Mouse (Mus musculus): ENCODE data around the gene Mdm2. TPM values are rescaled to one million over a fixed set of nuclear protein-coding genes. Genes with fewer than 3 reads are reported as not detected.

Mdm2 gene
- 100 to 1,000 TPM; 144 to 158 TPM for total RNA-seq (2023)

DNA sequence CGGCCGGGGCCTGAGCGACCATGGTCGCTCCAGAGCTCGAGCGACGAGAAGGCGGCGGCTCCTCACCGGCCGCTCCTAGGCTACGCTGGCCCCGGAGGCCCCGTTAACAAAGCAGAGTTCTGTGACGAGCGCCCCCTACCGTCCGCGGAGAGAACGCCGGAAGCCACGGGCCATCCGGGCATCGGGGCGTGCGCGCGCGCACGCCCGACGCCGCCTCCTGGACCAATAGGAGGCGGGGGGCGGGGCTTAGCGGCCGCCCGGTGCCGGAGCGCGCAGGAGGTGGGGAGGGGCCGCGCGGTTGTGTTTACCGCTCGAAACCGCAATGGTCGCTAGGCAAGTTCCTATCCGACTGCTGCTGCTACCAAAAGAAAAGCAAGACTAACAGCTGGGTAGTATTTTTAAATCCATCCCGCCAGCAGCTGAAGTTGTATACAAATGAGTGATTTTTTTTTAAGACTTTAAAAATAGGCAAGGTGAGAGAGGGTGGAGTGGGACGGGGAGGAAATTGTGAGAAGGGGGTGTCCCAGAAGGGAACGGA is at the start of gene Mdm2:
Gene Mdm2, minus strand, starts transcription at position 155 of the 538 bp plus-strand sequence.

GRCm38 (mm10) chr10:117746297-117746883 is 35.8 kb upstream of the Mdm2 start, which contains the start of gene Slc35e3:
TSS of gene Slc35e3 (minus strand) at chr10:117746365.

Other genes with a start within 250 kb of the Mdm2 start
- 10 to 100 TPM; 61.2 to 71.1 TPM for gene Cpm, start 81.3 kb downstream of the Mdm2 start, total RNA-seq (2023)
- gene Slc35e3, start 35.6 kb upstream of the Mdm2 start, total RNA-seq (2023): 10 to 100 TPM; 12.9 to 16.9 TPM
- 10 to 100 TPM; 37.6 to 41.5 TPM for gene Nup107, start 81.9 kb upstream of the Mdm2 start, total RNA-seq (2023)
- gene Rap1b, start 135.3 kb upstream of the Mdm2 start, total RNA-seq (2023): 100 to 1,000 TPM; 318 to 363 TPM

All from B cell, adult 67 days (primary cell).